Mouse (Mus musculus): ENCODE data around the gene Cdk19.

The Cdk19 gene

GRCm38 (mm10) chr10:40339351-40339964, at the start of gene Cdk19:
Gene Cdk19 (plus strand): TSS chr10:40339564.
- no peak for DNase-seq

DNA sequence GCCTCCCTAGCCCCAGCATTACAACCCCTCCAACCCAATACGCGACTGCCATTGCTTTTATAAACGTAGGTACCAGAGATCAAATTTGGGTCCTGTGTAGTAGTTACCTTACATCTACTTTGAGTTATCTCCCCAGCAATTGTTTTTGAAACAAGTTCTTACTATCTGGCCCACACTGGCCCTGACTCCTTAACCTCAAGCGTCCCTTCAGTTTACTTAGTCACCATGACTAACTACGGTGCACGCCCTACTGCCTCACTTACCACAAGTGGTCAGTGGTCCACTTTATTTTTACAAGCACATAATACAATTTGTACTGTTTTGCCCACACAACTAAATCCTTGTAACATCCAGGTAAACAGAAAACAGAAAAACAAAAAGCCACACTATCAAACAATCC, 46.7 kb upstream of the Cdk19 start:
- no peak for DNase-seq

DNA sequence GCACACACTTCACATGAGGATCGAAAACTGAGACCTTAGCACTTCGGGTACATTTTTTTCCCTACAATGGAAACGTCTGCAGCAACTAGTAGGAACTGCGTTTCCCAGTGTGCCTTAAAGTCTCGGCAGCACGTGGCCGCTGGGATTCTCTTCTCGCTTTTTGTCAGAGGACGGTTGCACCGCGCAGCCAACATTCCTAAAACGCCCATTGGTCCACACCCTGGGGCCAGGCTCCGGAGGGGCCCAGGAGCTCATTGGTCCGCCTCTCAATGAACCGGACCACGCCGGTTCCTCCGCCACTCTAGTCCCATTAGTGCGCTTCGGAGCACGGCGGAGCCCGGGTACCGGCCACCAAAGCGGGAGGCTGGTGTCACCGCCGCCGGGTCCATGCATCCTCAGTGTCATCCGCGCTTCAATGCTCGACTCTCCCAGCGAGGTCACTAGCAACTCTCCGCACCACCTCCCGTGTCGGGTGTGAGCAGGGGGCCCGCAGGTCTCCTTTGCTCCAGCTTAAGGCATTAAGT, 38.7 kb upstream of the Cdk19 start:
- peak; percentile 60 to 63 for DNase-seq

- DNase-seq: peak; percentile 68 to 75
These were observed 37.9 kb upstream of the Cdk19 start for GRCm38 (mm10) chr10:40301181-40302075.

DNA sequence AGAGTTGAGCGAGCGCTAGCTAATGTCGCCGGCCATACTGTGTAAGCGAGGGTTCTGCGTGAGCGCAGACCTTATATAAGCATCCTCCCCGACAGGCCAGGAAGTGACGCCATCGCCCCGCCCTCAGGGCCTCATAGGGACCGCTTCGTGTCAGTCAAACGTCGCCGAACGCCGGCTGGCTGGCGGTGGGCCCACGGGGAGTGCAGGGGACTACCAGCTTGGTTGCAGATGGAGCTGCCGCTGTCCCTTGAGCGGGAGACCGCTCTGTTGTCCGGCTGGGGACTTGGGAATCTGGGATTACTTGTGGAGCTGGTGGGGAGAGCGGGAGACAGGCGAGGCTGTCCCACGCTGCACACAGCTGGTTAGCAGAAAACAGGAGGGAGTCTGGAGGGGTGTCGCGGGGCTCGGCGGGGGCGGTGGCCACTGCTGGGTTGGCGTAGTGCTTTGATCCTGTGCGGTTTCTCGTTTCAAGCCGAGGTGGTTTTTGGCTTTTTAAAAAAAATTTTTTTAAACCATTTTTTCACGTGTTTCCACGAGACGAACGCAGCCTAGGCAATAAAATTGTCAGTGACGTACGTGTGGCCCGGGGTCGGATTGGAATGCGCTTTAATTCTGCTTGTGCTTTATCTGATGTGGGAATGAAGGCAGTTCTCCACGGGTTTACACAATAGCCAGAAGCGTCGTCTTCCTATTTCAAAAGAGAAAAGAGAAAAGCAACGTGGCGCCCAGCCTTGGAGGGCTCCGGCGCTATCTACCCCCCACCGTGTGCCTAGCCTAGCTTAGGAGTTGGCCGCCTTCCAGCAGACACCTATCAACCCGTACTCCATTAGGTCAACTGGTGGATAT, 37.0 kb upstream of the Cdk19 start, which contains the start of gene Amd1:
TSS of gene Amd1 (minus strand) at position 47 of the 846 bp plus-strand sequence.
- DNase-seq: peak; percentile 99 to 100

DNA sequence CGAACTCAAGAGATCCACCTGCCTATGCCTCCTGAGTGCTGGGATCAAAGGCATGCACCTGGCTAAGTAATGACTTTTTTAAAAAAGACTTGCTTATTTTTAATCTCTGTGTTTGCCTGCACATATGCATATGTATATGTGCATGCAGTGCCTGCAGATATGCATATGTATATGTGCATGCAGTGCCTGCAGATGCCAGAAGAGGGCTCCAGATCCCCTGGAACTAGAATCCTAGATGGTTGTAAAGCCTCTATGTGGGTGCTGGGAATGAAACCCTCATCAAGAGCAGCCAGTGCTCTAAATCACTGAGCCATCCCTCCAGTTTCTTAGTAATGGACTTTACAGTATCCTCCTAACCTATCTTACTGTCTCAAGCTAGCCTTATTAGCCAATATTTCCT, 33.4 kb upstream of the Cdk19 start:
- no peak for DNase-seq

GRCm38 (mm10) chr10:40307826-40308583, 31.4 kb upstream of the Cdk19 start:
- no peak for DNase-seq

DNA sequence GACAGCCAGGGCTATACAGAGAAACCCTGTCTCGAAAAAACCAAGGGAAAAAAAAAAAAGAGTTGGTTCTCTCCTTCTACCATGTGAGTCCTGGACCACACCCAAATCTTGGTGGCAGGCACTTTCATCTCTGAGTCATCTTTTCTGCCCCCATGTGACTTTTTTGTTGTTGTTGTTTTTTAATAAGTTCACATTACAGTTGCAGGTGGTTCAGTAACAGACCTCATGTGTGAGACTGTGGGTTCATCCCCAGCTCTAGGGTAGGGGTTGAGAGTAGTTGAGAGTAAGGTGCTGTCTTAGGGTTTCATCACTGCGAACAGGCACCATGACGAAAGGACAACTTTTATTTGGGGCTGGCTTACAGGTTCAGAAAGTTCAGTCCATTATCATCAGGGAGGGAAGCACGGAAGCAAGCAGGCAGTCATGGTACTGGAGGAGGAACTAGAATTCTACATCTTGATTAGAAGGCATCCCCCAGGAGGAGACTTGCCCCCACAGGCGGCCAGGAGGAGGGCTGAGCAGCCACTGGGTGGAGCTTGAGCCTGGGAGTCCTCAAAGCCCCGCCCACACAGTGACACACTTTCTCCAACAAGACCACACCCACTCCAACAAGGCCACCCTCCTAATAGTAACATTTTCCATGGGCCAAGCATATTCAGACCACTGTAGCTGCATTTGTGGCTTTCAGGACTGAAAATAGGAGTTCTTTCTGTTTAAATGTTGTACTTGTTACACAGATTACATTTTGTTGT, 29.3 kb upstream of the Cdk19 start:
- DNase-seq: peak; percentile 54 to 55

- no peak for DNase-seq
These were observed 26.6 kb upstream of the Cdk19 start for GRCm38 (mm10) chr10:40312781-40313180.

DNA sequence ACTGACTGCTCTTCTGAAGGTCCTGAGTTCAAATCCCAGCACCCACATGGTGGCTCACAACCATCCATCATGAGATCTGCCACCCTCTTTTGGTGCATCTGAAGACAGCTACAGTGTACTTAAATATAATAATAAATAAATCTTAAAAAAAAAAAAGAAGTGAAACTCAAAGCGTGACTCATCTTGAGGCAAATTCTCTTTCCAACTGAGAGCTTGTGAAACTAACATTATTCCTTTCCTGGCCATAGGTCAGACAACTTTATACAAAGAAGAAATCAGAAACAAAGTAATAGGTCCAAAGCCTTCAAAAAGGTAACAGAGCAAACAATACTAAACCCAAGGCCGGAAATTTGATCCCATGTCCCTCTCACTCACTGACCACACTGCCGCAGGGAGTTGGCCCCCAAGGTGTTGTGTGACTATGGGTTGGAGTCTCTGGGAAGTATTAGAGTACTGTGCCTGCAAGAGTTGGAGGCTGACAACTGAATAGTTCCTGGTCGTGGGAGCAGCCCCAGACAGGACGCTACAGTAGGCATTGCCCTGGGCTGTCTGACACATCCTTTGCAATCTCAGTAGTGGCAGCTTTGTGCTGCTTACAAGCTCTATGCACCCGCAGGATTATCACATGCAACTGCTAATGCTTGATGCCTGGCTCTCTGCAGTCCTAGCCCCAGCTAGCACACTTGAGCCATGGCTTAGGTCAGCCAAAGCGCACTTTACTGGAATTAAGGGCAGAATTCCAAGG, 22.4 kb upstream of the Cdk19 start:
- no peak for DNase-seq

DNA sequence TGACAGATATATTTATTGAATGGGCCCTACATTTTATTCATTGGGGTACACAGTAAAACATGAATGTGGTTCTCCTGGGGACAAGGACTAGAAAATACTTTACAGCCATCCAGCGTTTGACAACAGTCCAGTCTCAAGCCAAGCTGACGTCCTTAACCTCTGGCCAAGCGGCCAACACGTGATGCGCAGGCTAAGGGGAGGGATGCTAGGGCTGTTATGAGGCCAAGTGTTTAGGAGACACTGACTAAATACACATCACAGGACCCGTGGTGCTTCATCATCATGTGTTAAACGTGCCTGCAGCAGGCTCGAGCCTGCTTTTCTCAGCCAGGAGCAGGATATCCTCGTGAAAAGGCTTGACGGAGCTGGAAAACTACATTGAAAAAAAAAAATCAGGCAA, 19.1 kb upstream of the Cdk19 start:
- no peak for DNase-seq

GRCm38 (mm10) chr10:40328004-40328551, 11.3 kb upstream of the Cdk19 start:
- DNase-seq: no peak

- DNase-seq: peak in 1 of 2 experiments; percentile 8
These were observed 9.1 kb upstream of the Cdk19 start for GRCm38 (mm10) chr10:40330262-40330661.

DNA sequence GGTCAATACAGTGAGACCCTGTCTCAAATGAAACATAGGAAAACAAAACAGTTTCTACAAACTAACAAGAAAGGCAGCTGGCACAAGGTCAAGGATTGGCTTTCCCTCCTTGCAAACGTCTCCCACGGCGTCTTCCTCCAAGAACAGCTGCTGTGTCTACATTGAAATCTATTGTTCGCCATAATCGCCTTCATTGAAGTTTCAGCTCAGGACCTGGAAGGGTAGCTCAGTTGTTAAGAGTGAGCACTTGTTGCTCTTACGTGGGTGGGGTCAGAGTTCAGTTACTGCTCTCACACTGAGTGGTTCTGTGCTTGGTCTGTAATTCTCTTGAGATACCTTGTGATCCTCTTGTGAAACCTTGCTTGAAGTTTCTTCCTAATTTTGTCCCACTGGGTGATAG, 6.5 kb upstream of the Cdk19 start:
- no peak for DNase-seq

DNA sequence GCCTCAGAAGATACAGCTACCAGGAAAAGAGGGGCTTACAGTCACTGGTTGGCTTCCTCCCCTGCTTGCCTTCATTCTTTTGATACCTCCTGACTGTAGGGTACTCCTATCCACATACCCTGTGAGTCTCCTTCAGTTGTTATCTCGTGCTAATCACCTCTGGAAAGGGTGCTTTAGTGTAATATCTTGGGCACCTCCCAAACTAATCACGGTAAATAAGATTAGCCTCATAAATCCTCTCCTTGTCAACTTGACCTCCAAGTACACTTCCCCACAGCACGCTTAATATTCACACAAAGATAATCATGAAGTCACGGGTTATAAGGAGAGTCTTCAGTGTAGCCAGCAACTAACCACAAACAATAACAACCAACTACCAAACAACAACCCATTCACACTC, 2.7 kb downstream of the Cdk19 start:
- no peak for DNase-seq

GRCm38 (mm10) chr10:40346776-40347403, 7.5 kb downstream of the Cdk19 start:
- DNase-seq: no peak

- DNase-seq: peak; percentile 29 to 32
These were observed 8.1 kb downstream of the Cdk19 start for GRCm38 (mm10) chr10:40347461-40347954.

DNA sequence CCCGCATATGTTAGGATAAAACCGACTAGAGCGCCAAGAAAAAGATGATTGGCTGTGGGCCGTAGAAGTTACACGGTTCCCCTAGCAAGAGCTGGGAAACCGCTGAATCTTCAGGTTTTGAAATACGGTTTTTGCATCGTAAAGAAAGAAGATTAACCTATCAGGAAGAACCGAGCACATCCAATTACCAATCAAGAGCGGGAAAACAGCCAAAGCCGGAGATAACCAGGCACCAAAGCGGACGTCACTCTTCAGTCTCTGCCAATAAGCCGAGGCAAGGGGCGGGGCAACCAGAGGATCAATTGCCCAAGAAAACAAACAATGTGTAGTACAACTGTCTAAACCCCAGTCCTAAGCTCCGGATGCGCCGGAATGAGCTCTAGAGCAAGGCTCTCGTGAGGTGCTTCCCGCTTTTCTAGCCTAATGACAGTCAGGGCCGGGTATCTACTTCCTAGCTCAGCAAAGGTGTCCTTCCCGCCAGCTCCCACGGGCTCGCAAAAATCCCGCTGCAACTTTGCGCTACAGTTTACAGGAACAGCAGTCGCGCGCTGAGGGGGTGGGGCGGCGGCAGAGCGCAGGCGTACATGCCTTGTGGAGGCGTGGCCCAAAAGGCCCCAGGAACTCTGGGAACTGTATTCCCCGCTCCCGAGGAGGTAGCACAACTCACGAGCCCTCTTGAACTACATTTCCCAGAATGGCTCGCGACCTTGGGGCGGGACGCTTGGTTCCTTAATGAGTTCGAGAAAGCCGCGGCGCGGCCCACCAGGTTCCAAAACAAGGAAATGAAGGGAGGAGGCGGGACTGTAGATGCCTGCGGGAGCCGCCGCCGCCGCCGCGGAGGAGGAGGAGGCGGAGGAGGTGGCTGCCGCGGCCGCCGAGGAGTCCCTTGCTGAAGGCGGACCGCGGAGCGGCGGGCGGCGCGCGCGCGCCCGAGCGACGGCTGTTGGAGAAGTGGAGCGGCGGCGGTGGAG, 9.5 kb downstream of the Cdk19 start:
- DNase-seq: peak; percentile 95 to 96

Data from B cell, adult 2 months (primary cell).